Mouse (Mus musculus): ENCODE data around the gene Gm8113. TPM values are rescaled to one million over a fixed set of nuclear protein-coding genes. Genes with fewer than 3 reads are reported as not detected.
A peak's percentile ranks its signal among the peaks of the same experiment; 100 is the strongest.
"Not testable (repeated sequence)": the region's sequence is repeated elsewhere in the genome, so short reads cannot be mapped to it uniquely, and the experiment has no call there.

The Gm8113 gene
- polyA plus RNA-seq, 1 experiment from 2014 or later, result 4.8 TPM

DNA sequence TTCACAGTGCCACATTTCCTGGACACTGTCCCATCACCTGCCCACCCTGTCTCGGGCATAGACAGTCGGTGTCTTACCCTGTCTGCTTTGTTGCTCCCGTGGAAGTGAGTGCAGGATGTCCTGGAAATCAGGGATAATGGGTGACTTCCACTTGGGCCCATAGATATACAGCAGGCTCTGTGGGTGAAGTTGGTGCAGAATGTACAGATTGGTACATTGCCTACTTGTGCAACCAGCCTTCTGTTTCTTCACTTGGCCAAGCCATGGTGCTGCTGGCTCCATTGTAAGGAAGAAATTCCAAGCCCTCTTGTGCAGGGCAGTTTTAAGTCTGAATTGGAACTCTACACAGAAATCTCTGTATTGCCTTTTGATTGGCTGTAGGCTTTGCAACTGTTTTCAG is 1.7 kb upstream of the Gm8113 start, which contains the start of gene Ear10:
Gene Ear10 (minus strand): TSS at position 101 of the 400 bp plus-strand sequence.
- ATAC-seq; H3K27ac ChIP-seq (ENCODE audit: low read length); H3K4me2 ChIP-seq (ENCODE audit: low read length); H3K36me3 ChIP-seq (ENCODE audit: control insufficient read depth, insufficient read depth); H3K4me1 ChIP-seq (replicated peaks; ENCODE audit: control insufficient read depth, insufficient read depth, low read length); H3K27me3 ChIP-seq (replicated peaks; ENCODE audit: control insufficient read depth, insufficient read depth, low read length); H3K9me3 ChIP-seq (ENCODE audit: control insufficient read depth, low read length); H3K4me3 ChIP-seq (replicated peaks; ENCODE audit: low read length); H3K9ac ChIP-seq (replicated peaks; ENCODE audit: low read depth, low read length): not testable (repeated sequence)
- WGBS, result 78% methylated on average over 3 of the region's 3 CpGs

GRCm38 (mm10) chr14:43925404-43925950 is 287 bp downstream of the Gm8113 start:
- H3K4me2 ChIP-seq (ENCODE audit: low read length), result peak overlapping the region; percentile 41
- H3K27me3 ChIP-seq (replicated peaks; ENCODE audit: control insufficient read depth, insufficient read depth, low read length); H3K9me3 ChIP-seq (ENCODE audit: control insufficient read depth, low read length); H3K36me3 ChIP-seq (ENCODE audit: control insufficient read depth, insufficient read depth); H3K4me1 ChIP-seq (replicated peaks; ENCODE audit: control insufficient read depth, insufficient read depth, low read length): not testable (repeated sequence)
- ATAC-seq, result peak; percentile 92
- peak overlapping the region; percentile 80 for H3K27ac ChIP-seq (ENCODE audit: low read length)
- WGBS, result 4% methylated on average over 21 of the region's 21 CpGs
- peak overlapping the region; percentile 51 for H3K9ac ChIP-seq (replicated peaks; ENCODE audit: low read depth, low read length)
- H3K4me3 ChIP-seq (replicated peaks; ENCODE audit: low read length), result peak overlapping the region; percentile 56

DNA sequence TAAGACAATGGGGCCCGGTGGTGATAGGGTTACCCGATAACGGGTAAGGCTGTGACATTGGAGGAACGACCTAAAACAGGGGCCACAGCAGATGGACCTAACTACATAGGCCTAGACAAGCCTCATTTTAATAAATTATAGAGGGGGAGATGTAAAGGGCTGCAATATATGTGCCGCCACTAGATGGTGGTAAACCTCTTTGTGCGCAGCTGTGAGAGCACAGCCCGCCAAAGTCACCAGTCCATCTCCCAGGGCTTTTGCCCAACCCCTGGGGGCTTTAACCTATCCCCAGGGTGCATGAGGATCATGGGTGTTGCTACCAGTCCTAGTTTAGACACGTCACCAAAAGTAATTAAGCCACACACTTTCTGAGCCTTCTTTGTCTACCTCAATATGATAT is 7.8 kb downstream of the Gm8113 start:
- H3K27ac ChIP-seq (ENCODE audit: low read length); H3K9me3 ChIP-seq (ENCODE audit: control insufficient read depth, low read length); H3K9ac ChIP-seq (replicated peaks; ENCODE audit: low read depth, low read length); H3K4me1 ChIP-seq (replicated peaks; ENCODE audit: control insufficient read depth, insufficient read depth, low read length); ATAC-seq; H3K27me3 ChIP-seq (replicated peaks; ENCODE audit: control insufficient read depth, insufficient read depth, low read length); H3K4me3 ChIP-seq (replicated peaks; ENCODE audit: low read length); H3K4me2 ChIP-seq (ENCODE audit: low read length); H3K36me3 ChIP-seq (ENCODE audit: control insufficient read depth, insufficient read depth): not testable (repeated sequence)
- 12% methylated on average over 8 of the region's 8 CpGs for WGBS

DNA sequence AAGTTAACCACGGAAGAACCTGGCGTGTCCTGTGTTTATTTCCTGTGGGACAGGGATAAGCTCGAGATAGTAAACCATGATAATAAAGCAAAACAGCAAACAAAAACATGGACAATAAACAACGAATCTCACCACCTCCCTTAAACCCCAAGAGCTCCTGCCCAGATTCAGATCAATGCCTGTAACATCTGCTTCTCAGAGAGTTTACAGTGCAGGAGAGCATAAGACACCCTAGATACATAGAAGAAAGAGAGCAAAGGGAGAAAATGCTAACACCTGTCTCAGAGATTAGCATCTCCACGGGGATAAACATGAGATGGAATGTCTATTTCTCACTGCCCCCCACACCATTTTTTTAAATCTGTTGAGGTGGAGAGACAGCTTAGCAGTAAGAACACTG is 8.2 kb downstream of the Gm8113 start:
- not testable (repeated sequence) for H3K4me3 ChIP-seq (replicated peaks; ENCODE audit: low read length); H3K36me3 ChIP-seq (ENCODE audit: control insufficient read depth, insufficient read depth); H3K4me1 ChIP-seq (replicated peaks; ENCODE audit: control insufficient read depth, insufficient read depth, low read length); H3K9ac ChIP-seq (replicated peaks; ENCODE audit: low read depth, low read length); H3K4me2 ChIP-seq (ENCODE audit: low read length); H3K9me3 ChIP-seq (ENCODE audit: control insufficient read depth, low read length); ATAC-seq; H3K27me3 ChIP-seq (replicated peaks; ENCODE audit: control insufficient read depth, insufficient read depth, low read length); H3K27ac ChIP-seq (ENCODE audit: low read length)
- 47% methylated on average over 5 of the region's 5 CpGs for WGBS

- H3K9ac ChIP-seq (replicated peaks; ENCODE audit: low read depth, low read length); H3K27ac ChIP-seq (ENCODE audit: low read length); H3K4me2 ChIP-seq (ENCODE audit: low read length); ATAC-seq; H3K27me3 ChIP-seq (replicated peaks; ENCODE audit: control insufficient read depth, insufficient read depth, low read length); H3K9me3 ChIP-seq (ENCODE audit: control insufficient read depth, low read length); H3K4me3 ChIP-seq (replicated peaks; ENCODE audit: low read length); H3K4me1 ChIP-seq (replicated peaks; ENCODE audit: control insufficient read depth, insufficient read depth, low read length); H3K36me3 ChIP-seq (ENCODE audit: control insufficient read depth, insufficient read depth): not testable (repeated sequence)
- WGBS, result 91% methylated on average over 1 of the region's 2 CpGs
Measured at GRCm38 (mm10) chr14:43953382-43953781, 28.2 kb downstream of the Gm8113 start.

- H3K4me2 ChIP-seq (ENCODE audit: low read length); ATAC-seq; H3K9me3 ChIP-seq (ENCODE audit: control insufficient read depth, low read length); H3K27ac ChIP-seq (ENCODE audit: low read length); H3K4me3 ChIP-seq (replicated peaks; ENCODE audit: low read length); H3K27me3 ChIP-seq (replicated peaks; ENCODE audit: control insufficient read depth, insufficient read depth, low read length); H3K36me3 ChIP-seq (ENCODE audit: control insufficient read depth, insufficient read depth); H3K9ac ChIP-seq (replicated peaks; ENCODE audit: low read depth, low read length); H3K4me1 ChIP-seq (replicated peaks; ENCODE audit: control insufficient read depth, insufficient read depth, low read length): not testable (repeated sequence)
- WGBS, result no CpG with 5 or more reads among the region's 1 CpGs
Measured at GRCm38 (mm10) chr14:43955074-43955473, 29.9 kb downstream of the Gm8113 start.

GRCm38 (mm10) chr14:43956769-43957168 is 31.6 kb downstream of the Gm8113 start, which contains the start of gene Ang5:
Ang5 (plus strand) TSS chr14:43957069.
- not testable (repeated sequence) for H3K27ac ChIP-seq (ENCODE audit: low read length); H3K4me1 ChIP-seq (replicated peaks; ENCODE audit: control insufficient read depth, insufficient read depth, low read length); ATAC-seq; H3K9ac ChIP-seq (replicated peaks; ENCODE audit: low read depth, low read length); H3K27me3 ChIP-seq (replicated peaks; ENCODE audit: control insufficient read depth, insufficient read depth, low read length); H3K9me3 ChIP-seq (ENCODE audit: control insufficient read depth, low read length); H3K36me3 ChIP-seq (ENCODE audit: control insufficient read depth, insufficient read depth); H3K4me2 ChIP-seq (ENCODE audit: low read length); H3K4me3 ChIP-seq (replicated peaks; ENCODE audit: low read length)
- no CpG with 5 or more reads among the region's 2 CpGs for WGBS

Other genes with a start within 250 kb of the Gm8113 start
- gene Gm8165, start 248.2 kb upstream of the Gm8113 start, polyA plus RNA-seq (2015; fragmentation: Nextera tagmentation; extraction: Ambion mirVana), result not detected in 2 replicates
- 0.42 and 0.48 TPM in 2 replicates for gene Gm7324, start 227.6 kb upstream of the Gm8113 start, polyA plus RNA-seq (2015; fragmentation: Nextera tagmentation; extraction: Ambion mirVana)
- gene Gm16506, start 197.9 kb upstream of the Gm8113 start, polyA plus RNA-seq (2015; fragmentation: Nextera tagmentation; extraction: Ambion mirVana), result not detected in 2 replicates
- gene Gm6526, start 177.5 kb upstream of the Gm8113 start, polyA plus RNA-seq (2015; fragmentation: Nextera tagmentation; extraction: Ambion mirVana), result not detected in 2 replicates
- gene Gm8180, start 140.6 kb upstream of the Gm8113 start, polyA plus RNA-seq (2015; fragmentation: Nextera tagmentation; extraction: Ambion mirVana), result not detected in 2 replicates
- gene Ear1, start 49.9 kb upstream of the Gm8113 start, polyA plus RNA-seq (2015; fragmentation: Nextera tagmentation; extraction: Ambion mirVana), result not detected in 2 replicates
- not detected in 2 replicates for gene Ear10, start 1.8 kb upstream of the Gm8113 start, polyA plus RNA-seq (2015; fragmentation: Nextera tagmentation; extraction: Ambion mirVana)
- gene Ang5, start 31.7 kb downstream of the Gm8113 start, polyA plus RNA-seq (2015; fragmentation: Nextera tagmentation; extraction: Ambion mirVana), result not detected in 2 replicates
- not detected in 2 replicates for gene Ang6, start 76.9 kb downstream of the Gm8113 start, polyA plus RNA-seq (2015; fragmentation: Nextera tagmentation; extraction: Ambion mirVana)
- gene Ear2, start 177.3 kb downstream of the Gm8113 start, polyA plus RNA-seq (2015; fragmentation: Nextera tagmentation; extraction: Ambion mirVana), result not detected in 2 replicates
- gene Gm3327, start 198.5 kb downstream of the Gm8113 start, polyA plus RNA-seq (2015; fragmentation: Nextera tagmentation; extraction: Ambion mirVana), result not detected in 2 replicates